Mouse (Mus musculus) liver, embryonic 14.5 days (tissue): ENCODE measurements at regions not wholly inside any gene's neighbourhood (a gene's known extent, or its start where the extent isn't known, plus 50 kb on each side); places are given as distances from the start of the nearest gene placed in this dataset.

Source experiments
- ATAC-seq: fragments of 200-750 bp; cut with Nextera tagmentation; 2 replicates; pipeline ENCODE4 v1.8.0; 2017; ENCODE audit warnings: moderate number of reproducible peaks, mild to moderate bottlenecking, moderate library complexity; ENCODE audit not compliant: insufficient read depth
- DNase-seq, 3 experiments: peaks; one replicate each; pipeline ENCODE4 v3.0.0-alpha.2; 2012 to 2013; ENCODE audit warnings: low read depth in 3 of 3, low spot score in 3 of 3
- H3K27ac ChIP-seq: fragments of 300-500 bp; sonication (generic); 2 replicates; pipeline ENCODE4 v1.5.1; 2014; ENCODE audit warnings: moderate library complexity, mild to moderate bottlenecking, control low read depth, inconsistent platforms
- H3K27me3 ChIP-seq: fragments of 300-500 bp; sonication (generic); 2 replicates; pipeline ENCODE4 v1.6.1; 2014; ENCODE audit warnings: mild to moderate bottlenecking, low read length, moderate library complexity; ENCODE audit not compliant: control insufficient read depth, insufficient read depth
- H3K36me3 ChIP-seq: fragments of 300-500 bp; sonication (generic); replicated peaks from 2 replicates; pipeline ENCODE4 v1.6.1; 2014; ENCODE audit warnings: low read depth; ENCODE audit not compliant: control insufficient read depth, insufficient read depth
- H3K4me1 ChIP-seq, 2 experiments: fragments of 200-500 bp in 1 of 2; fragments of 300-500 bp in 1 of 2; sonication (generic) in 1 of 2; replicated peaks; 2 replicates each; pipeline ENCODE4 v1.6.1; 2012 to 2014; ENCODE audit warnings: antibody characterized with exemption in 1 of 2, inconsistent platforms in 1 of 2, low read length in 1 of 2; ENCODE audit not compliant: control insufficient read depth in 2 of 2, insufficient read depth in 2 of 2
- H3K4me2 ChIP-seq: fragments of 300-500 bp; sonication (generic); 2 replicates; pipeline ENCODE4 v1.6.1; 2014; ENCODE audit warnings: low read depth, mild to moderate bottlenecking, control low read depth, moderate library complexity
- H3K4me3 ChIP-seq, 2 experiments: fragments of 200-500 bp in 1 of 2; fragments of 300-500 bp in 1 of 2; sonication (generic) in 1 of 2; 2 replicates each; pipeline ENCODE4 v1.5.1; 2012 to 2014; ENCODE audit warnings: low read depth in 2 of 2, low read length in 2 of 2, mild to moderate bottlenecking in 2 of 2, control low read depth in 1 of 2, inconsistent platforms in 1 of 2, moderate library complexity in 1 of 2; ENCODE audit not compliant: insufficient read depth in 1 of 2
- H3K9ac ChIP-seq: fragments of 300-500 bp; sonication (generic); replicated peaks from 2 replicates; pipeline ENCODE4 v1.6.1; 2014; ENCODE audit warnings: mild to moderate bottlenecking, control low read depth, moderate library complexity
- H3K9me3 ChIP-seq: fragments of 300-500 bp; sonication (generic); 2 replicates; pipeline ENCODE4 v1.6.1; 2016; ENCODE audit warnings: low read length, mixed read lengths; ENCODE audit not compliant: control insufficient read depth
- CTCF ChIP-seq: IDR thresholded peaks from 2 replicates; pipeline ENCODE4 v1.5.1; 2016; ENCODE audit warnings: antibody characterized with exemption, low read depth, control low read depth
- EP300 ChIP-seq: IDR thresholded peaks from 2 replicates; pipeline ENCODE4 v1.6.1; 2016; ENCODE audit warnings: antibody characterized with exemption, low read depth
- WGBS: fragments of 180-500 bp; shearing (Covaris S2); extraction: QIAGEN DNeasy Blood & Tissue Kit; methylation state at CpG from one replicate; pipeline ENCODE4 v1.1.7; 2014; ENCODE audit not compliant: insufficient replicate concordance; 5-methylcytosine and 5-hydroxymethylcytosine counted together

DNA sequence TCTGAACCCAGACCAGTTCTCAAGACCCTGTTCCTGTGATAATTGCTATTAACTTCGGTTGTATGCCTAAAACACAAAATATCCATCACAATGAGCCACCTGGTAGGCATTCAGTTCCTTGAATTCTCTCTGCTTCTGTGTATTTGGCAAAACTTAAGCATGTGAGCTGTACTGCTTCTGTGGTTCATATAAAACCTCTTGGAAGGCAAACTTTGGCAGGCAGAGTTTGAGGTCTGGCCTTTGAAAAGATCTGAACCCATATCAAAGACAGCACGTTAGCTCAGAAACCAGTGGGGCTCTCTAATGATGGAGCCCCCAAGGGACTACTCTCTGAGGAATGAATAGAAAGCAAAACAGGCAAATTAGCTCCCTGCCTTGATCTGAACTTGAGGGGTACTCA lies 256.1 kb upstream of the Ppargc1a start:
- Histone ChIP-seq H3K27me3 (no peaks in the 10 kb centered on the region), H3K9me3 (no peaks in the 10 kb centered on the region), H3K4me1 (peaks cover 14 to 18% of the 10 kb centered on the region in 2 experiments), H3K27ac (no peak overlapping the region), H3K36me3 (no peaks in the 10 kb centered on the region), H3K4me2 (no peak overlapping the region), H3K4me3 (no peak overlapping the region), H3K9ac (no peak overlapping the region)
- ATAC-seq (no peak), DNase-seq (no peak)
- TF ChIP-seq EP300 = no peak
- no peak for TF ChIP-seq CTCF
- WGBS = 70% methylated on average over 2 of the region's 2 CpGs

GRCm38 (mm10) chr5:51816258-51816657 lies 248.7 kb upstream of the Ppargc1a start:
- Histone ChIP-seq H3K27ac (no peak overlapping the region), H3K36me3 (no peaks in the 10 kb centered on the region), H3K9me3 (no peaks in the 10 kb centered on the region), H3K4me2 (no peak overlapping the region), H3K4me1 (no peaks in the 10 kb centered on the region), H3K9ac (no peak overlapping the region), H3K4me3 (no peak overlapping the region), H3K27me3 (no peaks in the 10 kb centered on the region)
- WGBS = 57% methylated on average over 2 of the region's 2 CpGs
- ATAC-seq (no peak), DNase-seq (no peak)
- TF ChIP-seq CTCF (no peak), EP300 (no peak)

DNA sequence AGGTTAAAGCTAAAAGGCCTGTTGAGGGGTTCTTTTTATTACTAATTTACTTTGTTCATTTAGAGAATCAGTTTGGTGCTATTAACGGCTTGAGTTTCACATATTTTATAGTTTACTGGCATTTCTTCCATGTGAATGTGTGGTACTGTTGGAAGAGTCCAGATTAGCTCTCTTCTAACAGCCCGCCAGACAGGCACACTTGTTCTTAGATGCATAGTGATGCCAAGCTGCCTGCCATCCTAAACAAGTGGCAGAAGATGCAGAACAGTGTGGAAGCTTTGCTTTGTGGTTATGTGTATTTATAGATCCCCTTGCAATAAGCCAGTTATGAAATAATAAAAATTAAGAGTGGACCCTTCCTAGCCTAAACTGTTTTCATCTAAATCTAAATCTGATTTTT lies 244.2 kb upstream of the Ppargc1a start:
- H3K27ac ChIP-seq = no peak overlapping the region
- no peak overlapping the region for H3K4me2 ChIP-seq
- H3K9me3 ChIP-seq = no peaks in the 10 kb centered on the region
- WGBS = 54% methylated on average over 2 of the region's 2 CpGs
- DNase-seq (no peak), ATAC-seq (no peak)
- no peak for TF ChIP-seq EP300
- no peak for TF ChIP-seq CTCF
- H3K4me1 ChIP-seq = no peaks in the 10 kb centered on the region
- H3K9ac ChIP-seq = no peak overlapping the region
- no peaks in the 10 kb centered on the region for H3K36me3 ChIP-seq
- H3K27me3 ChIP-seq = no peaks in the 10 kb centered on the region
- no peak overlapping the region for H3K4me3 ChIP-seq

DNA sequence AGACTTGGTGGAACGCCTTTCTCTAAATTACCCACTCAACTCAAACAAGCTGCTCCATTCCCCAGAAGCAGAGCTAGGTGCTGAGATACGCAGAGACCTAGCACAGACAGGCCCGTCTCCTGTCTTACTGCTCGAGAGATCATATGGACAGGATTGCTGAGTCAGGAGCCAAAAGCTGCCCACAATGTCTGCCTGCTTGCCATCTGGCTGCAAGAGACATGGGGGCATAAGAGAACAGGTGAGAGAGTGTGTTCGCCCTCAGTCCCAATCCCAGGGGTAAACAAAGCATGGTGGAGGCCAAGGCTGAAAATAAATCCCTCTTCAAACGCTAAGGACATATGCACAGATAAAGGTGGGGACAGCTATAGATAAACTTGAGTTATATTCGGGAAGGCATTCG lies 234.0 kb upstream of the Ppargc1a start:
- Histone ChIP-seq H3K4me3 (no peak overlapping the region), H3K27ac (no peak overlapping the region), H3K36me3 (no peaks in the 10 kb centered on the region), H3K27me3 (no peaks in the 10 kb centered on the region), H3K4me1 (peaks cover 0 to 5% of the 10 kb centered on the region in 2 experiments; a peak in 2 of 4 replicates), H3K9me3 (no peaks in the 10 kb centered on the region), H3K9ac (no peak overlapping the region), H3K4me2 (no peak overlapping the region)
- TF ChIP-seq EP300 (no peak), CTCF (no peak)
- 48% methylated on average over 8 of the region's 8 CpGs for WGBS
- no peak for ATAC-seq
- no peak for DNase-seq

- Histone ChIP-seq H3K9me3 (no peaks in the 10 kb centered on the region), H3K9ac (no peak overlapping the region), H3K4me3 (no peak overlapping the region), H3K36me3 (no peaks in the 10 kb centered on the region), H3K4me2 (no peak overlapping the region), H3K4me1 (peaks cover 0 to 5% of the 10 kb centered on the region in 2 experiments; a peak in 2 of 4 replicates), H3K27ac (no peak overlapping the region), H3K27me3 (no peaks in the 10 kb centered on the region)
- DNase-seq (no peak), ATAC-seq (peak; percentile 59)
- no peak for TF ChIP-seq EP300
- TF ChIP-seq CTCF = no peak
- WGBS = 62% methylated on average over 6 of the region's 6 CpGs
These were observed 232.0 kb upstream of the Ppargc1a start for GRCm38 (mm10) chr5:51799371-51800035.
